Mouse (Mus musculus): ENCODE measurements around the gene Krt24.

- TF ChIP-seq NANOG (IDR thresholded peaks at IDR 0.05; ENCODE audit: borderline replicate concordance, low read length), result no peak
- TF ChIP-seq CTCF (conservative IDR thresholded peaks at IDR 0.05; ENCODE audit: low read length), result no peak
- no peak for TF ChIP-seq POU5F1 (IDR thresholded peaks at IDR 0.05; ENCODE audit: borderline replicate concordance, low read length)
These were observed 19.3 kb downstream of the Krt24 start for GRCm38 (mm10) chr11:99265796-99266195.
